In genomic region chr3:31096155-31097101, GRCm38 (mm10) we compare ENCODE assay signal across 8 mouse cellular contexts. TPM values are rescaled to one million over a fixed set of nuclear protein-coding genes. Genes with fewer than 3 reads are reported as not detected.
DNase-seq lines count a peak whose midpoint lies in the region; ATAC-seq and TF ChIP-seq lines count a peak whose summit lies in the region.

No protein-coding gene starts in this region.

- H3K27ac ChIP-seq in spleen, adult 2 months (ENCODE audit: insufficient read depth, low read length), result 0 out of 2 replicates have a peak overlapping the region, but pooled peaks have one; percentile 77
- H3K27ac ChIP-seq in limb, embryonic 13.5 days, result peak overlapping the region; percentile 99
- H3K27ac ChIP-seq in stomach, embryonic 15.5 days, result peak overlapping the region; percentile 99; the same call in 1 of the 2 replicates

- H3K9ac ChIP-seq in limb, embryonic 13.5 days, result peak overlapping the region; percentile 94
- peak overlapping the region; percentile 84; the same call in 1 of the 2 replicates for H3K9ac ChIP-seq in stomach, embryonic 15.5 days

- peaks cover 10% of the 10 kb centered on the region for H3K36me3 ChIP-seq in erythroblast, embryonic 14.5 days (ENCODE audit: control insufficient read depth)
- no peaks in the 10 kb centered on the region for H3K36me3 ChIP-seq in spleen, adult 2 months (ENCODE audit: control insufficient read depth, insufficient read depth, low read length)
- peaks cover 8% of the 10 kb centered on the region; the same call in 1 of the 2 replicates for H3K36me3 ChIP-seq in limb, embryonic 13.5 days
- H3K36me3 ChIP-seq in stomach, embryonic 15.5 days, result no peaks in the 10 kb centered on the region

- no peak for DNase-seq in spleen, adult 2 months (ENCODE audit: low read depth in 1 of 2, low spot score in 2 of 2)
- DNase-seq in spleen, adult 18-20 months, result no peak
- no peak for DNase-seq in gastrocnemius, postnatal 10 days
- DNase-seq in left cerebral cortex, adult 9 months (ENCODE audit: low spot score in 2 of 2), result no peak

- 59% methylated on average over 10 of the region's 10 CpGs for WGBS in spleen, adult 2 months
- WGBS in limb, embryonic 13.5 days, result 39% methylated on average over 10 of the region's 10 CpGs
- WGBS in stomach, embryonic 15.5 days, result 35% methylated on average over 10 of the region's 10 CpGs

- no peaks in the 10 kb centered on the region for H3K9me3 ChIP-seq in erythroblast, embryonic 14.5 days (ENCODE audit: control insufficient read depth, low read length)
- no peaks in the 10 kb centered on the region for H3K9me3 ChIP-seq in limb, embryonic 13.5 days
- no peaks in the 10 kb centered on the region for H3K9me3 ChIP-seq in stomach, embryonic 15.5 days

- ATAC-seq in erythroblast, adult 5-6 weeks (replicated peaks; ENCODE audit: low FRiP score, poor library complexity, severe bottlenecking), result no peak
- no peak for ATAC-seq in limb, embryonic 13.5 days (ENCODE audit: low FRiP score, low read depth)
- ATAC-seq in stomach, embryonic 15.5 days (ENCODE audit: insufficient read depth, low FRiP score, low read depth), result no peak

- no peak for TF ChIP-seq POLR2A in spleen, adult 2 months (IDR thresholded peaks at IDR 0.05; ENCODE audit: low read depth, low read length)

- H3K4me2 ChIP-seq in limb, embryonic 13.5 days (replicated peaks), result peak overlapping the region; percentile 79
- peak overlapping the region; percentile 76 for H3K4me2 ChIP-seq in stomach, embryonic 15.5 days

- peaks cover 15% of the 10 kb centered on the region for H3K27me3 ChIP-seq in erythroblast, embryonic 14.5 days (ENCODE audit: control insufficient read depth)
- H3K27me3 ChIP-seq in spleen, adult 2 months (ENCODE audit: control insufficient read depth, insufficient read depth, low read length), result no peaks in the 10 kb centered on the region
- H3K27me3 ChIP-seq in limb, embryonic 13.5 days, result no peaks in the 10 kb centered on the region
- no peaks in the 10 kb centered on the region for H3K27me3 ChIP-seq in stomach, embryonic 15.5 days (replicated peaks)

- H3K4me1 ChIP-seq in erythroblast, embryonic 14.5 days (ENCODE audit: control insufficient read depth), result peaks cover 41% of the 10 kb centered on the region
- peaks cover 19% of the 10 kb centered on the region for H3K4me1 ChIP-seq in spleen, adult 2 months (ENCODE audit: control insufficient read depth, insufficient read depth, insufficient read length)
- H3K4me1 ChIP-seq in limb, embryonic 13.5 days, result peaks cover 44% of the 10 kb centered on the region
- H3K4me1 ChIP-seq in stomach, embryonic 15.5 days, result peaks cover 15% of the 10 kb centered on the region

- TF ChIP-seq CTCF in spleen, adult 2 months (IDR thresholded peaks at IDR 0.05; ENCODE audit: extremely low read depth, insufficient read depth, insufficient read length, insufficient replicate concordance), result no peak

- peak overlapping the region; percentile 81 for H3K4me3 ChIP-seq in erythroblast, embryonic 14.5 days (replicated peaks)
- no peak overlapping the region for H3K4me3 ChIP-seq in spleen, adult 2 months (ENCODE audit: extremely low read depth, insufficient read depth, insufficient read length)
- peak overlapping the region; percentile 97 for H3K4me3 ChIP-seq in limb, embryonic 13.5 days
- peak overlapping the region; percentile 97 for H3K4me3 ChIP-seq in stomach, embryonic 15.5 days (replicated peaks)

RNA-seq across cellular contexts. Expression of gene Skil, which starts 1.6 kb away (rescaled TPM):
- polyA plus RNA-seq in erythroblast, embryonic 14.5 days (2012), result 0.15 and 0.19 TPM in 2 replicates
- total RNA-seq in erythroblast, adult 5-6 weeks (2015; ENCODE audit: low replicate concordance), result 2.3 and 3.5 TPM in 2 replicates
- 5.3 and 6.8 TPM in 2 replicates for total RNA-seq in erythroblast, adult 5-6 weeks (2017; ENCODE audit: low replicate concordance)
- 4.7 and 5.5 TPM in 2 replicates for polyA plus RNA-seq in spleen, adult 2 months (2012; rRNA removed)
- polyA plus RNA-seq in limb, embryonic 13.5 days (2015; fragmentation: Nextera tagmentation; extraction: Ambion mirVana), result 27.2 and 30.2 TPM in 2 replicates
- 19.3 and 21.6 TPM in 2 replicates for polyA plus RNA-seq in stomach, embryonic 15.5 days (2015; fragmentation: Nextera tagmentation; extraction: Ambion mirVana)
- 10 to 100 TPM; 17.6 to 19.3 TPM for total RNA-seq in gastrocnemius, postnatal 10 days (2021)

RNA-seq across cellular contexts. Expression of gene Cldn11, which starts 53.3 kb away (rescaled TPM):
- polyA plus RNA-seq in erythroblast, embryonic 14.5 days (2012), result not detected in 2 replicates
- not detected in 2 replicates for total RNA-seq in erythroblast, adult 5-6 weeks (2015; ENCODE audit: low replicate concordance)
- total RNA-seq in erythroblast, adult 5-6 weeks (2017; ENCODE audit: low replicate concordance), result not detected in 2 replicates
- polyA plus RNA-seq in spleen, adult 2 months (2012; rRNA removed), result 0.06 TPM in 1 of 2 replicates, not detected in the other
- polyA plus RNA-seq in limb, embryonic 13.5 days (2015; fragmentation: Nextera tagmentation; extraction: Ambion mirVana), result 9.4 and 10.7 TPM in 2 replicates
- polyA plus RNA-seq in stomach, embryonic 15.5 days (2015; fragmentation: Nextera tagmentation; extraction: Ambion mirVana), result 4.9 and 6.6 TPM in 2 replicates
- 1 to 10 TPM in 1 of 2 experiments, under 1 TPM in 1; 0.95 to 2.0 TPM for total RNA-seq in gastrocnemius, postnatal 10 days (2021)
